Mouse (Mus musculus) E14TG2a.4 (cell line): ENCODE data around the gene Spata6.

Source experiments
- CTCF ChIP-seq: conservative IDR thresholded peaks from 2 replicates; pipeline ENCODE4 v1.5.1; 2014; ENCODE audit warnings: low read length
- NANOG ChIP-seq: IDR thresholded peaks from 2 replicates; pipeline ENCODE4 v1.6.1; 2014; ENCODE audit warnings: borderline replicate concordance, low read length, mixed read lengths
- POU5F1 ChIP-seq: IDR thresholded peaks from 2 replicates; pipeline ENCODE4 v1.6.1; 2014; ENCODE audit warnings: low read length, borderline replicate concordance

DNA sequence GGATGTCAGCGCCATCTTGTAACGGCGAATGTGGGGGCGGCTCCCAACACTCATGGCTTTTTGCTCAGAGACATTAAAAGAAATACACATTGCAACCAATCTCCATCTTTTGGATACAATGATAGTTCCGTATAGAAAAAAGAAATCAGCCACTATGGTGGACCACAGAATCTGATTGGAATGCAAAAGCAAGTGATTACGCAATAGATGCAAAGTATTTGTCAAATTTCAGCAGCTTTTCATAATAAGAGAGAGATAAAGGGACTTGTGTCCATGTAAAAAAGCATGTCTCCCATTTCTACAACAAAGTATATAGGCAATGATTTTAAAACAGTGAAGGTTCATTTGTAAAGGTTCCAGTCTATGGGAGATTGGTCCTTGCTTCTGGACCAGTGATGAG lies 119.1 kb downstream of the Spata6 start:
- TF ChIP-seq CTCF: no peak
- no peak for TF ChIP-seq NANOG
- no peak for TF ChIP-seq POU5F1
